Mouse (Mus musculus) liver, postnatal 0 days (tissue): Measurements from ENCODE around the gene Plcd3.

Experiments used
- CTCF ChIP-seq: sonication (generic); IDR thresholded peaks from 2 replicates; pipeline ENCODE4 v1.5.1; 2016; ENCODE audit warnings: antibody characterized with exemption, low read depth
- EP300 ChIP-seq: IDR thresholded peaks from 2 replicates; pipeline ENCODE4 v1.6.1; 2016; ENCODE audit warnings: antibody characterized with exemption, low read depth, mild to moderate bottlenecking

DNA sequence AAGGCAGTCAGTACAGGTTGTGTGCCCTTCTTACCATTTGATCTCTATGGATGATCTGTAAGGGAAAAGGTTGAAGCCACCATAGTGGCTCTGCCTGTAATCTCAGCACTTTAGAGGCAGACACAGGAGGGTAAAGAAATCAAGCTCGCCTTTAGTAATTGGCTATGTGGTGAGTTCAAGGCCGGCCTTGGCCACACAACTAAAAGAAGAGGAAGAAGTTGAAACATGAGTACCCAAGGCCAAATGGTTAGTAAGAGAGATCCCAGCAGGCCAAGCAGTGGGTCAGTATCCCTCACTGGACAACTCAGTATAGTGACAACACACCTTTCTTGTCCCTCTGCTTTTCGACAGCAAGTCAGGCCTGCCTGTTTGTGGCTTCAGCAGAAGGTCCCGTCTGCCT is 48.3 kb upstream of the Plcd3 start:
- TF ChIP-seq CTCF (no peak), EP300 (no peak)
